Mouse (Mus musculus) forebrain, embryonic 11.5 days (tissue): Measurements from ENCODE around the gene Sash1. TPM values are rescaled to one million over a fixed set of nuclear protein-coding genes. Genes with fewer than 3 reads are reported as not detected.

Experiments
- ATAC-seq: fragments of 200-750 bp; cut with Nextera tagmentation; replicated peaks from 2 replicates; pipeline ENCODE4 v1.8.0; 2017; ENCODE audit warnings: moderate TSS enrichment; ENCODE audit not compliant: low FRiP score
- DNase-seq: peaks from one replicate; pipeline ENCODE4 v3.0.0-alpha.2; 2017; ENCODE audit warnings: low spot score
- H3K27ac ChIP-seq: fragments of 300-500 bp; sonication (generic); 2 replicates; pipeline ENCODE4 v1.5.1; 2014; ENCODE audit warnings: low read depth, low read length
- H3K27me3 ChIP-seq: fragments of 300-500 bp; sonication (generic); 2 replicates; pipeline ENCODE4 v1.6.1; 2014; ENCODE audit warnings: mild to moderate bottlenecking, low read length, mixed read lengths; ENCODE audit not compliant: control insufficient read depth, insufficient read depth
- H3K36me3 ChIP-seq: fragments of 300-500 bp; sonication (generic); 2 replicates; pipeline ENCODE4 v1.6.1; 2014; ENCODE audit warnings: mild to moderate bottlenecking, low read length, moderate library complexity, mixed read lengths; ENCODE audit not compliant: control insufficient read depth, insufficient read depth
- H3K4me1 ChIP-seq: fragments of 300-500 bp; sonication (generic); replicated peaks from 2 replicates; pipeline ENCODE4 v1.6.1; 2014; ENCODE audit warnings: low read length, mixed read lengths; ENCODE audit not compliant: control insufficient read depth, insufficient read depth
- H3K4me2 ChIP-seq: fragments of 300-500 bp; sonication (generic); 2 replicates; pipeline ENCODE4 v1.6.1; 2014; ENCODE audit warnings: low read depth, mild to moderate bottlenecking, low read length, moderate library complexity, mixed read lengths; ENCODE audit not compliant: severe bottlenecking
- H3K4me3 ChIP-seq: fragments of 300-500 bp; sonication (generic); 2 replicates; pipeline ENCODE4 v1.5.1; 2014; ENCODE audit warnings: low read depth, low read length
- H3K9ac ChIP-seq: fragments of 300-500 bp; sonication (generic); 2 replicates; pipeline ENCODE4 v1.6.1; 2014; ENCODE audit warnings: low read length
- H3K9me3 ChIP-seq: fragments of 300-500 bp; sonication (generic); 2 replicates; pipeline ENCODE4 v1.6.1; 2016; ENCODE audit warnings: low read length, mixed read lengths; ENCODE audit not compliant: control insufficient read depth
- WGBS: fragments of 180-500 bp; shearing (Covaris S2); extraction: QIAGEN DNeasy Blood & Tissue Kit; methylation state at CpG from one replicate; pipeline ENCODE4 v1.1.7; 2014; 5-methylcytosine and 5-hydroxymethylcytosine counted together
- polyA plus RNA-seq: library from polyadenylated mRNA; unstranded; fragments of >200 nt; fragmentation: Nextera tagmentation; extraction: Ambion mirVana; gene quantifications from 2 replicates; pipeline ENCODE4 v1.2.1, GENCODE M21; 2014

Gene Sash1
- polyA plus RNA-seq, 1 experiment from 2014 or later, result 2.2 TPM

- Histone ChIP-seq H3K27ac (no peak overlapping the region), H3K9me3 (no peaks in the 10 kb centered on the region), H3K4me3 (no peak overlapping the region), H3K9ac (no peak overlapping the region), H3K27me3 (no peaks in the 10 kb centered on the region), H3K4me2 (no peak overlapping the region), H3K36me3 (no peaks in the 10 kb centered on the region), H3K4me1 (no peaks in the 10 kb centered on the region)
- ATAC-seq (no peak), DNase-seq (no peak)
- 91% methylated on average over 3 of the region's 3 CpGs for WGBS
Observed at GRCm38 (mm10) chr10:8926906-8927305, 41.0 kb upstream of the Sash1 start.

GRCm38 (mm10) chr10:8926295-8926694 is 40.4 kb upstream of the Sash1 start:
- Histone ChIP-seq H3K4me3 (no peak overlapping the region), H3K27ac (no peak overlapping the region), H3K27me3 (no peaks in the 10 kb centered on the region), H3K9me3 (no peaks in the 10 kb centered on the region), H3K4me1 (no peaks in the 10 kb centered on the region), H3K9ac (no peak overlapping the region), H3K4me2 (no peak overlapping the region), H3K36me3 (no peaks in the 10 kb centered on the region)
- ATAC-seq (no peak), DNase-seq (no peak)
- WGBS, result 92% methylated on average over 3 of the region's 3 CpGs

DNA sequence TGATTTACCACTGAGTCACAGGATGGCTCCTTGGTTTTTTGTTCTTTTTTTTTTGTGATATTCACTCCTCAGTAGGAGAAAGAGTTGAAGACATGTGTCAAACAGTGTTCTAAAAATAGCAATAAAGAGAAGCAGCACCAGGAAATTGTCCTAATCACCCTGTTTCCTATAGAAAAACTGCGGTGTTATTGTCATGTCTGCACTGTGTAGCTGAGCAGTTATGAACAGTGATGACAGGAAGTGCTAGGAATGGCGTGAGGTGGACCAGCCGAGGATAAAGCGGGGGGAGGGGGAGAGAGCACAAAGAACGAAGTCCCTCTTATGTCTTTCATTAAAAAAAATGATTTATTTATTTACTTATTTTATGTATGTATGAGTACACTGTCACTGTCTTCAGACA is 39.4 kb upstream of the Sash1 start:
- WGBS, result 77% methylated on average over 5 of the region's 5 CpGs
- ATAC-seq (no peak), DNase-seq (no peak)
- Histone ChIP-seq H3K4me2 (no peak overlapping the region), H3K9me3 (no peaks in the 10 kb centered on the region), H3K27ac (no peak overlapping the region), H3K4me3 (no peak overlapping the region), H3K9ac (no peak overlapping the region), H3K4me1 (no peaks in the 10 kb centered on the region), H3K27me3 (no peaks in the 10 kb centered on the region), H3K36me3 (no peaks in the 10 kb centered on the region)

DNA sequence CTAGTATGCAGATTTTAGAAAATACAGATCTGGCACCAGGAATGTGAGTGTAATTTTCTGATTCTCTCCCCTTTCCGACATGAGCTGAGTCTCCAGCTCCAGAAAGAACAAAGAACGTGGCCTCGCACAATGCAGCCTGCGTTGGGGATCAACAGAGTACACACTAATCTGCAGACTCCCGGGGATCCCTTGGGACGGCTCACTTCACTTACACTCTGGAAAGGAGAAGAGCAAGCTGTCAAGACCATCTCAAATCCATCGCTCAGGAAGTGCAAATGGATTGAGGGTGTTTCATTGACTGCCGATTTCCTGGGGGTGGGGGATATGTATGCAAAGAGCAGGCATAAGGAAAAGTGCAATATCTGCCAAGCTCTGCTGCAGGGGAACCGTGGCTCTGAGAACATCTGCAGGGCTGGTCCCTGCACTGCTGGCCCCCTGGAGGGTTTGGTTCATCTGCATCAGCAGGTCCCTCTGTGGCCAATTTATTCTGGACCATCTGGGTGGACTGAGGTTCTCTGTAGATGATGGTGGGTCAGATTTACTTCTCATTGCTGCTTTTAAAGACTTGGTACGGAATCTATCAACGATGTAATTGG is 35.3 kb upstream of the Sash1 start:
- Histone ChIP-seq H3K4me2 (no peak overlapping the region), H3K9me3 (no peaks in the 10 kb centered on the region), H3K27me3 (no peaks in the 10 kb centered on the region), H3K4me1 (no peaks in the 10 kb centered on the region), H3K27ac (no peak overlapping the region), H3K36me3 (no peaks in the 10 kb centered on the region), H3K4me3 (no peak overlapping the region), H3K9ac (no peak overlapping the region)
- WGBS, result 44% methylated on average over 11 of the region's 11 CpGs
- no peak for ATAC-seq
- no peak for DNase-seq

DNA sequence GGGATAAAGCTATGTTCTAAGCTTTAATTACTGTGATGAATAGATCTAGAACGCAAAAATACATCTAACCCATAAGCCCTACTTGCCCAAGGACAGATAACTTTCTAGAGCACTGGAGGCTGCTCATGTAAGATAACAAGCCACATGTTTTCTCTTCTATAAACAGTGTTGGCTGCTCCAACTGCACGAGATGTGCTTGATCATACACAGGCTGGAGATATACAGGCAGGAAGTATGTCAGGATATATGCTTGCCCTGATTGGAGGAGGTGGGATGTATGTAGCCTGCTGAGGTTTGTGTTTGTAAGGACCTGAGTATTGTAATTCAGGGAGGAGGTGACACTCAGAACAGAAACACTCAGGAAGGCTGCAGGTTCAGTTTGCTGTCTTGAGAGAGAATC is 31.9 kb upstream of the Sash1 start:
- ATAC-seq (no peak), DNase-seq (no peak)
- Histone ChIP-seq H3K9me3 (no peaks in the 10 kb centered on the region), H3K36me3 (no peaks in the 10 kb centered on the region), H3K9ac (no peak overlapping the region), H3K27ac (no peak overlapping the region), H3K4me1 (no peaks in the 10 kb centered on the region), H3K27me3 (no peaks in the 10 kb centered on the region), H3K4me2 (no peak overlapping the region), H3K4me3 (no peak overlapping the region)
- WGBS, result 83% methylated on average over 2 of the region's 2 CpGs

DNA sequence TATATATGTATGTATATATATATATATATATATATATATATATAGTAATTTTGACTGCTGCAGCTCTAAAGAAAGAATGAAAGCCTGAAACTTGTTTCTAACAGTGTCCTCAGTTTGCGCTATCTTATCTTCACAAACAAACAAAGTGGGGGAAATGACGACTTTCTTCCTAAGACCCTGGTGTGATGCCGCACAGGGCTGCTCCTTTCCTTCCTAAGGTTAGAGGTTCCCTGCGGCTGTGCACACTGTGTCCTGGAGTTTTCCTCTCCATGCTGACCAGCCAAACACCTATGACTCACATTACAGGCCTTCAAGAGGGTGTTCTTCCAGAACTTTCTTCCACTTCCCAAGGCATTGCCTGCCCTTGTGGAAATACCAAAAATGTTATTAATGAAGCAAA is 31.5 kb upstream of the Sash1 start:
- Histone ChIP-seq H3K4me2 (no peak overlapping the region), H3K36me3 (no peaks in the 10 kb centered on the region), H3K27ac (no peak overlapping the region), H3K9me3 (no peaks in the 10 kb centered on the region), H3K27me3 (no peaks in the 10 kb centered on the region), H3K4me1 (no peaks in the 10 kb centered on the region), H3K9ac (no peak overlapping the region), H3K4me3 (no peak overlapping the region)
- WGBS, result 86% methylated on average over 4 of the region's 4 CpGs
- no peak for ATAC-seq
- DNase-seq, result no peak

DNA sequence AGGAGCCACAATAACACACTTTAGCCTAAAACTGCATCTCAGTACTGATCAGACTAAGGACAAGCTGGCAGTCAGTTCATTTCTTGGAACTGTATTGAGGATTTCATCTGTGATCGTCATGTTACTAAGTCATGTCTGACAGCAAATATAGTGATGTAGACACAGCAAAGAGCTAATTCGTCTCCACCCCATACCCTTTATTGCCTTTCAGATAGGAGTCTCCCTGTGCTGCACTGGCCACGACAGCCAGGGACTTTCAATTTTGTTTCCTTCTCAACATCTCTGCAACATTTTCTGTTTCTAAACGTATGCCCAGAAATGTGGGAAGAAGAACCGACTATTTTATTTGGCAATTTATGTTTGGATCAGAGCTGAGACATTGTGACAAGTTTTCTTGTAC is 29.9 kb upstream of the Sash1 start:
- DNase-seq (no peak), ATAC-seq (no peak)
- no peaks in the 10 kb centered on the region for H3K4me1 ChIP-seq
- no peaks in the 10 kb centered on the region for H3K9me3 ChIP-seq
- no peaks in the 10 kb centered on the region for H3K36me3 ChIP-seq
- H3K27me3 ChIP-seq, result no peaks in the 10 kb centered on the region
- H3K4me2 ChIP-seq, result no peak overlapping the region
- no peak overlapping the region for H3K27ac ChIP-seq
- no peak overlapping the region for H3K9ac ChIP-seq
- H3K4me3 ChIP-seq, result no peak overlapping the region
- WGBS, result 86% methylated on average over 5 of the region's 5 CpGs

DNA sequence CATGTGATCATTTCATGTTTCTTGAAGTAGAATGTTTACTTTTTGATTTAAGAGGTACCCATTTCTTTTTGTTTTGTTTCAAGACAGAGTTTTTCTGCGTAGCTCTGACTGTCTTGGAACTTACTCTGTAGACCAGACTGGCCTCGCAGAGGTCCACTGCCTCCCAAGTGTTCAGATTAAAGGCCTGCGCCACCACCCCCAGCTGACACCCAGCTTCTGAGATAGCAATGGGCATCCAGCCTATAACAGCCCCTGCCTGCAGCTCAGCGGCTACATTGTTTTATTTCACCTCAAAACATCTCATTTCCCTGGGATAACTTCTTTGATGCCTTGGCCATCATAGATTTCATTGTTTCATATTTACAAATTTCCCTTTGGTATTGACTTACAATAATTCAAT is 28.0 kb upstream of the Sash1 start:
- ATAC-seq, result no peak
- 83% methylated on average over 4 of the region's 4 CpGs for WGBS
- H3K9me3 ChIP-seq, result no peaks in the 10 kb centered on the region
- no peaks in the 10 kb centered on the region for H3K27me3 ChIP-seq
- H3K27ac ChIP-seq, result no peak overlapping the region
- H3K4me3 ChIP-seq, result no peak overlapping the region
- no peak overlapping the region for H3K4me2 ChIP-seq
- DNase-seq, result no peak
- H3K9ac ChIP-seq, result no peak overlapping the region
- H3K4me1 ChIP-seq, result no peaks in the 10 kb centered on the region
- H3K36me3 ChIP-seq, result no peaks in the 10 kb centered on the region

DNA sequence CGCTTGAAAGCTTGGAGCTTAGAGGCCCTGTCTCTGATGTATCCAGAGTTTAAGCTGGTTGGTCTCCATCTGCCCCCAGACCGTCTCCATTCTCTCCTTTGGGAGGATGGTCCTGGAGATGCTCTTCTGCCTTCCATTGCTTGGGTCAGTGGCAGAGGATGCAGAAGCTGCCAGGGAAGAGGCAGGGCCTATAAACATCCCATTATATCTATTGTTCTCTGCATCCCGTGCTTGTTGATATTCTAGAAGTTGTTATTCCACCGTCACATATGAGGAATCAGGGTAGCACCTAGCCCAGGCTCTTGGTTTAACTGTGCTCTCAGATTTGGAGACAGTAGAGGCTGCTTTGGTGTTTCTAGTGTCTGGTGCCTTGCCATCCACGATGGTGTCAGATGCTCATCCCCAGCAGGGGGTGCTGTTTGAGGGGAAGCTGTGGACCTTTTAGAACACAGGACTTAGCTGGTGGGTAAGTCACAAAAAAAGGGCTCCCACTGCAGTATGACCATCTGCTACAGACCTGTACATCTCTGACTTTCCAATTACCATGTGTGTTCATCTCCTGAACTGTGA is 26.9 kb upstream of the Sash1 start:
- Histone ChIP-seq H3K27ac (no peak overlapping the region), H3K27me3 (no peaks in the 10 kb centered on the region), H3K4me2 (no peak overlapping the region), H3K9me3 (no peaks in the 10 kb centered on the region), H3K4me1 (no peaks in the 10 kb centered on the region), H3K4me3 (no peak overlapping the region), H3K36me3 (no peaks in the 10 kb centered on the region), H3K9ac (no peak overlapping the region)
- 78% methylated on average over 5 of the region's 5 CpGs for WGBS
- no peak for ATAC-seq
- DNase-seq, result no peak
